Mouse (Mus musculus): ENCODE data around the gene Capn15. TPM values are rescaled to one million over a fixed set of nuclear protein-coding genes. Genes with fewer than 3 reads are reported as not detected.

The Capn15 gene
- 10 to 100 TPM; 31.1 to 32.2 TPM for total RNA-seq (2023)

DNA sequence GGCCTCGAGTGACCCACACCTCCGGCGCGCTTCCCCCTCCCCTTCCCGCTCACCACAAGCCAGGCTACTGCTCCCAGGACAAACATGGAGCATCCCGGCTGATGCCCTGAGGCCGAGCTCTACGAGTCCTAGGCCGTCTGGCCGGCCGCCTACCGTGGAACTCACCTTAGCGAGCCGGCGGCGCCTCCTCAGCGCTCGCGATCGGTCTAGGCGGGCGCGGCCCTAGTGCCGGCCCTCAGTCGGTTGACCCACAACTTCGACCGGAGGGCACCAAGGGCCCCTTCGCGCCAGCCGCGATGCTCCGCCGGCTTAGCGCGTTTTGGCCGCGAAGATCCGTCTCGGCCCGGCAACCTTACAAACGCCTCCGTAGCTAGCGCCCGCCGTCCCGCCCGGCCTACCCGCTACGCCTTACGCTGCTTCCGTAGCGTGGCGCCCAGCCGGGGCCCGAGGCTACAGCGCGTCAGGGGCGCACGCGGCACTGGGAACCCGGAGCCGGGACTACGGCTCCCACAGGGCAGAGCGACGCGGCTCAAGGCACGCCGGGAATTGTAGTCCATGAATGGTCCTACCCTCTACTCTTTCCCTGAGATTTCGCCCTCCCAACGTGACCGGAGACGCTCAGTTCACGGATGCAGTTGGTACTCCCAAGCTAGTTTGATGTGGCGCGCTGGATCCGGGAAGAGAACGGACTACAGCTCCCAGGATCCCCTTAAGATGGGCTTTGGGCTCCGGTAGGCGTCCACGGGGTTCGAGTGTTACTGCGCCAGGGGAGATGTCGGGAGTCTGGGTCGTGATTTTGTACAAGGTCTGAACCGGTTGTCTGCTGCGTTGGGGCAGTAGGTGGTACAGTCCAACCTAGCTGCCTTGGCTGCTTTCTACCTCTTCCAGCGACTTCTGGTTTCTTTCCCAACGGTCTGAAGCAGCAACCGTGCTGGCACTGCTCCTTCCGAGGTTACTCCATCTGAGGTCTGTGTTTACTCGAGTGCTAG lies at the start of gene Capn15:
Gene Capn15, minus strand, starts transcription at position 491 of the 989 bp plus-strand sequence.

DNA sequence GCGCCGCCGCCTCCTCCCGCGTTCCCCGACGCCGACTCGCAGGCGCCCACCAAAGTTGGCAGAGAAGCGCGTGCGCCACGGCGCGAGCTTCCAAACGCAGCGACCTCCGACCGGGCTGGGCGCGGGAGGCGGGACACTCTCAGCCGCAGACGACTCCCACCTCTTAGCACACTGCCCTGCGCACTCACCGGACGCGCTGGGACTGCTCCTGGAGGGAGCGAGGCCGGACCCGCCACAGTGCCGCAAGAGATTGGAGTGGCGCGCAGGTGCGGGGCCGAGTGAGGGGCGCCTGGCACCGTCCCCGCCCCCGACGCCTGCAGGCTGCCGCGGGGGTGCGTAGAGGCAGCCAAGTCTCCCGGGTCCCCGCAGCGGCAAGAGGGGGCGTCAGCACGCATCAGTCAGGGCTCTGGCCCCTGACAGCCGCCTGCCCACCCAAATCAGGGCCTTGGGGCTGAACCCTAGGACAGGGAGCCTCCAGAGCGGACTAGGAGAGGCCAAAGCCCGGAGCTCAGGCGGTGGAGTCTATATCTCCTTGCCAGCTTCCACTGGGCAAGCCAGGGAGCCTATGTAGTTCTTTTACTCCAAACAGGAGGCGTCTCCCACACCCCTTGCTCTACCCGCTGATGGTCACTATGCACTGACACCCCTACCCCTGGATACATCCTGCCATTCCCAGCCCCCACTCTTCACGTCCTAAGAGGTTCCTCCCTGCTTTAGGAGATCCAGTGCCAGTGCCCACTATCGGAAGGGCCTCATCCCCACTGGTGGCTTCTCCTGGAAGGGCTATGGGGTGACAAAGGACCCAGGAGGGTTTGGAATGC lies 33.6 kb downstream of the Capn15 start, which contains the start of gene A930017K11Rik:
Gene A930017K11Rik, minus strand, starts transcription at position 763 of the 821 bp plus-strand sequence.

GRCm38 (mm10) chr17:25944366-25945163 lies 41.0 kb downstream of the Capn15 start, which contains the start of the genes Pigq and Nhlrc4:
Gene Pigq (minus strand): TSS chr17:25944936.
Gene Nhlrc4 (minus strand): TSS chr17:25944961.

DNA sequence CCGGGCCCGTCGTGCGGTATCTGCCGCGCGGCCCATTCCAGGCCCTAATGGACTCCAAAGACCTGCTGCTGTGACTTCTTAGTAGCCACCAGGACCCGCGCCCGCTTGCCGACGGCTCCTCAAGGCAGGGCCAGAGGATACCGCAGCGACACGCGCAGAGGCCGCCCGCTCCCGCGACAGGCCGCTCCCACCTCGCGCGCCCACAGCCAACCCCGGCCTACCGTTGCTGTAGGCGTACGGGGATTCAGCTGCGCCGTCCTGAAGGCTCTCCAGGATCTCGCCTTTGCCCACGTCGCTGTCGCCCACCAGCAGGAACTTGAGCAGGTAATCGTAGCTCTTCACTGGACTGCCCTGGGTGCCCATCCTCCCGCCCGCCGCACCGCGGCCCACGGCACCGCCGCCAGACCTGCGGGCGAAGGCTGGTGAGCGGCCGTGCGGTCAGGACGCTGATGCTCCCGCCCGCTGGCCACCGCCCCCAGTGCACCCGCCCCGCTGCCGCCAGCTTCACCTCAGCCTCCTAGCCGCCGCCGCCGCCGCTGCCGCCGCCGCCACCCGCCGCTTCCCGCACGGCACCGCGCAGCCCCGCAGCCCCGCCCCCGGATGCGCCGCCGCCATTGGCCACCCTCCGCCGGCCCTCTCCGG lies 66.3 kb downstream of the Capn15 start, which contains the start of gene Rab40c:
Gene Rab40c, minus strand, starts transcription at position 584 of the 642 bp plus-strand sequence.

Other genes with a start within 250 kb of the Capn15 start
- gene Mslnl, start 249.8 kb downstream of the Capn15 start, total RNA-seq (2023) = not detected
- gene Msln, start 231.4 kb downstream of the Capn15 start, total RNA-seq (2023) = 1 to 10 TPM; 1.2 to 1.3 TPM
- 10 to 100 TPM; 33.1 to 34.7 TPM for gene Narfl, start 212.0 kb downstream of the Capn15 start, total RNA-seq (2023)
- gene Haghl, start 200.1 kb downstream of the Capn15 start, total RNA-seq (2023) = 10 to 100 TPM; 21.6 to 21.7 TPM
- not detected for gene Ccdc78, start 199.2 kb downstream of the Capn15 start, total RNA-seq (2023)
- 10 to 100 TPM; 33.5 to 35.6 TPM for gene Fam173a, start 192.9 kb downstream of the Capn15 start, total RNA-seq (2023)
- gene AC134908.4, start 190.1 kb downstream of the Capn15 start, total RNA-seq (2023) = not detected
- 1 to 10 TPM; 8.0 to 9.9 TPM for gene Metrn, start 188.7 kb downstream of the Capn15 start, total RNA-seq (2023)
- under 1 TPM in 1 of 2 experiments, not detected in 1; 0.24 TPM for gene Fbxl16, start 176.7 kb downstream of the Capn15 start, total RNA-seq (2023)
- 10 to 100 TPM; 13.5 to 14.9 TPM for gene Wdr24, start 162.2 kb downstream of the Capn15 start, total RNA-seq (2023)
- gene Jmjd8, start 156.9 kb downstream of the Capn15 start, total RNA-seq (2023) = 10 to 100 TPM; 23.2 to 28.1 TPM
- gene Stub1, start 152.4 kb downstream of the Capn15 start, total RNA-seq (2023) = 10 to 100 TPM; 50.8 to 51.1 TPM
- 1 to 10 TPM; 1.2 to 1.7 TPM for gene Rhbdl1, start 148.5 kb downstream of the Capn15 start, total RNA-seq (2023)
- gene Gm20683, start 144.0 kb downstream of the Capn15 start, total RNA-seq (2023) = 1 to 10 TPM in 1 of 2 experiments, under 1 TPM in 1; 0.89 to 4.0 TPM
- gene Rhot2, start 140.9 kb downstream of the Capn15 start, total RNA-seq (2023) = 10 to 100 TPM; 28.4 to 34.3 TPM
- 1 to 10 TPM; 6.0 to 6.2 TPM for gene Wdr90, start 124.3 kb downstream of the Capn15 start, total RNA-seq (2023)
- 1 to 10 TPM; 4.8 to 5.5 TPM for gene Mcrip2, start 117.0 kb downstream of the Capn15 start, total RNA-seq (2023)
- 10 to 100 TPM; 10.1 to 11.1 TPM for gene Mettl26, start 110.7 kb downstream of the Capn15 start, total RNA-seq (2023)
- 1 to 10 TPM; 3.2 to 3.3 TPM for gene Wfikkn1, start 104.9 kb downstream of the Capn15 start, total RNA-seq (2023)
- gene Rab40c, start 66.1 kb downstream of the Capn15 start, total RNA-seq (2023) = 10 to 100 TPM; 16.5 to 18.1 TPM
- 10 to 100 TPM; 46.9 to 60.5 TPM for gene Pigq, start 40.9 kb downstream of the Capn15 start, total RNA-seq (2023)
- gene Nhlrc4, start 40.8 kb downstream of the Capn15 start, total RNA-seq (2023) = not detected
- not detected for gene A930017K11Rik, start 33.2 kb downstream of the Capn15 start, total RNA-seq (2023)
- 1 to 10 TPM; 5.1 to 6.8 TPM for gene Rab11fip3, start 83.8 kb upstream of the Capn15 start, total RNA-seq (2023)
- 1 to 10 TPM; 5.0 to 6.8 TPM for gene Decr2, start 104.5 kb upstream of the Capn15 start, total RNA-seq (2023)
- gene Nme4, start 109.8 kb upstream of the Capn15 start, total RNA-seq (2023) = 1 to 10 TPM; 2.2 to 2.8 TPM
- gene Tmem8, start 127.5 kb upstream of the Capn15 start, total RNA-seq (2023) = 10 to 100 TPM; 20.9 to 23.1 TPM
- 10 to 100 TPM; 29.3 to 35.8 TPM for gene Mrpl28, start 137.7 kb upstream of the Capn15 start, total RNA-seq (2023)
- gene Axin1, start 152.9 kb upstream of the Capn15 start, total RNA-seq (2023) = 10 to 100 TPM; 49.8 to 53.8 TPM
- gene Pdia2, start 213.3 kb upstream of the Capn15 start, total RNA-seq (2023) = not detected
- gene Rgs11, start 217.2 kb upstream of the Capn15 start, total RNA-seq (2023) = 1 to 10 TPM in 1 of 2 experiments, under 1 TPM in 1; 0.31 to 1.6 TPM
- not detected for gene Arhgdig, start 222.0 kb upstream of the Capn15 start, total RNA-seq (2023)

Measured in monocyte, adult 59 days (primary cell).